Mouse (Mus musculus) spleen, adult 2 months (tissue): Measurements from ENCODE around the gene Col2a1. TPM values are rescaled to one million over a fixed set of nuclear protein-coding genes. Genes with fewer than 3 reads are reported as not detected.

Experiments used
- DNase-seq, 2 experiments: peaks; one replicate each; pipeline versions ENCODE4 v3.0.0 to v3.0.0-alpha.2; 2012 to 2021; ENCODE audit warnings: low spot score in 2 of 2, low read depth in 1 of 2
- H3K27ac ChIP-seq: fragments of 200-500 bp; 2 replicates; pipeline ENCODE4 v1.5.1; 2012; ENCODE audit warnings: low read length, inconsistent platforms; ENCODE audit not compliant: insufficient read depth
- H3K27me3 ChIP-seq: fragments of 200-500 bp; 2 replicates; pipeline ENCODE4 v1.6.1; 2012; ENCODE audit warnings: mild to moderate bottlenecking, moderate library complexity, low read length, inconsistent platforms; ENCODE audit not compliant: control insufficient read depth, insufficient read depth
- H3K36me3 ChIP-seq: fragments of 200-500 bp; 2 replicates; pipeline ENCODE4 v1.6.1; 2012; ENCODE audit warnings: mild to moderate bottlenecking, low read length, inconsistent platforms; ENCODE audit not compliant: control insufficient read depth, insufficient read depth
- H3K4me1 ChIP-seq: fragments of 200-500 bp; 2 replicates; pipeline ENCODE4 v1.6.1; 2011; ENCODE audit warnings: inconsistent platforms; ENCODE audit not compliant: control insufficient read depth, insufficient read depth, insufficient read length
- H3K4me3 ChIP-seq: fragments of 200-500 bp; 2 replicates; pipeline ENCODE4 v1.5.1; 2011; ENCODE audit warnings: mild to moderate bottlenecking, inconsistent platforms; ENCODE audit not compliant: insufficient read depth, insufficient read length; ENCODE audit errors: extremely low read depth
- CTCF ChIP-seq: fragments of 200-500 bp; IDR thresholded peaks from 2 replicates; pipeline ENCODE4 v1.5.1; 2011; ENCODE audit warnings: mild to moderate bottlenecking, inconsistent platforms; ENCODE audit not compliant: insufficient read depth, insufficient read length, insufficient replicate concordance; ENCODE audit errors: extremely low read depth
- POLR2A ChIP-seq: fragments of 200-500 bp; IDR thresholded peaks from 2 replicates; pipeline ENCODE4 v1.6.1; 2011; ENCODE audit warnings: low read depth, low read length, inconsistent platforms
- WGBS: fragments of 180-500 bp; shearing (Covaris S2); methylation state at CpG from one replicate; pipeline ENCODE4 v1.1.7; 2018; 5-methylcytosine and 5-hydroxymethylcytosine counted together
- polyA plus RNA-seq: library from polyadenylated mRNA; depleted of rRNA; stranded (reverse); fragments of >200 nt; gene quantifications from 2 replicates; pipeline ENCODE4 v1.2.3, GENCODE M21; 2012

Col2a1 gene
- polyA plus RNA-seq, 1 experiment = 0.02 TPM

DNA sequence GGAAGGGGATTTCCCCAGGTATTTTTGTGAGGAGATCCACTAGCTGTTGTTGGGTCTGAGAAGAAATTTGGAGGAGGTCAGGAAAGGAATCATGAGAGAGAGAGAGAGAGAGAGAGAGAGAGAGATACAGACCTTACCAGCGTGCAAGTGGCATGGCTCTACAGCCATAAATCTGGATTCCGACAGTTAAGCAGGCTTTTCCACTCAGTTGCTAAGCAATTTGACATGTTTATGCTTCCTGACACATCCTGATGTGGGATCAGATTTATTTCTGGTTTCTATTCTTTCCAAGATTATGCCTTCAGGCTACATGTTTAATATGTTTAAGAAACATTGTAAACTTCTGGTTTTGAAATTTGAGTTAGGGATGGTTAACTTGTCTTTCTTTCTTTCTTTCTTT lies 17.4 kb upstream of the Col2a1 start:
- Histone ChIP-seq H3K36me3 (no peaks in the 10 kb centered on the region), H3K27ac (no peak overlapping the region), H3K4me1 (no peaks in the 10 kb centered on the region), H3K27me3 (no peaks in the 10 kb centered on the region), H3K4me3 (no peak overlapping the region)
- TF ChIP-seq CTCF (no peak), POLR2A (no peak)
- WGBS = 66% methylated on average over 2 of the region's 2 CpGs
- DNase-seq = no peak

DNA sequence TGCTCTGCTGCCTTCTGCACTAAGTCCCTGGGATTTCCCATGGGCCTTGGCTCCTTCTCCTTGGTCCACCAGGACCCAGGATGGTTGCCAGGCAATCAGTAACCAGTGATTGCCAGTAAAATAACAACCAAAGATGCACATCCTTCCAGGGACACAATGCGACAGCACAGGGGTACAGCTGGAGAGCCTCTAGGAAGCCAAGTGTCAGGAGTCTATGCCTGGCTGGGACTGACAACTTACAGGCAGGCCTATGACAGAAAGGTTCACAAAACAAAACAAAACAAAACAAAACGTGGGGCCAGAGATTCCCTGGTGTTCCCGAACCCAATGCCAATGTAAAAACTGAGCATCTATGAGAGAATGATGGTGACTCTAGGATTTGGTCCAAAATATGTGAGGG lies 14.6 kb upstream of the Col2a1 start:
- DNase-seq = no peak
- Histone ChIP-seq H3K27ac (no peak overlapping the region), H3K27me3 (no peaks in the 10 kb centered on the region), H3K36me3 (no peaks in the 10 kb centered on the region), H3K4me3 (no peak overlapping the region), H3K4me1 (no peaks in the 10 kb centered on the region)
- no peak for TF ChIP-seq CTCF
- TF ChIP-seq POLR2A = no peak
- WGBS = 74% methylated on average over 3 of the region's 3 CpGs

DNA sequence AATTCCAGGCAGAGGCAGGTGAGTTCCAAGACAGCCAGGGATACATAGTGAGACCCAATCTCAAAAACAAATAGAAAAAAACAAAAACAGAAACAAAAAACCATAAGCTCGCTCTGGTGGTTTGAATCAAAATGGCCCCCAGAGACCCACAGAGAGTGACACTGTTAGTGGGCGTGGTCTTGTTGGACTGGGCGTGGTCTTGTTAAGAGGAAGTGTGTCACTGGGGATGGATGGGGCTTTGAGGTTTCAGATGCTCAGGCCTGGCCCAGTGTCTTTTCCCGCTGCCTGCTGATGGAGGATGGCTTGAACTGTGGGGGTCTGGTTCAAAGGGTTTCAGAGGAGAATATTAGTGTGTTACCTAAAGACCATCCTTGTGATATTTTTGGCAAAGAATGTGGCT lies 13.4 kb upstream of the Col2a1 start:
- Histone ChIP-seq H3K4me3 (no peak overlapping the region), H3K4me1 (no peaks in the 10 kb centered on the region), H3K27ac (no peak overlapping the region), H3K36me3 (no peaks in the 10 kb centered on the region), H3K27me3 (no peaks in the 10 kb centered on the region)
- no peak for TF ChIP-seq CTCF
- TF ChIP-seq POLR2A = no peak
- no peak for DNase-seq
- 70% methylated on average over 4 of the region's 4 CpGs for WGBS

DNA sequence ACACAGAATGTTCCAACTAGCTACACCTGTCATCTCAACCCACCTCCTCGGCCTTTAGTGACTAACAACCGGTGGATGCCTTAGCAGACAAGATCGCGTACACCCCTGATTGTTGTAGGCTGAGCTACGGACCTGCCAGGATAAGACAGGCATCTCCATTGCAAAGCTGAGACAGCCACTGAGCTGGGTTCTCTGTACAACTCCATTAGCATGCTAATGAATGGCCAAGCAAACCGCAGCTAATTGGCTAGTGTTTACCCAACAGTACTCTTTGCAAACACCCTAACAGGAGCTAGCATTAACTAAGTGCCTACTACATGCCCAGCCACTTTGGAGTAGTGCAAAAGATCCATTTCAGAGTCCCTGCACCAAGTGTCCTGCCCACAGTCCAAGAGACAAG lies 8.3 kb upstream of the Col2a1 start:
- no peaks in the 10 kb centered on the region for H3K36me3 ChIP-seq
- H3K27ac ChIP-seq = no peak overlapping the region
- TF ChIP-seq POLR2A (no peak), CTCF (no peak)
- no peak overlapping the region for H3K4me3 ChIP-seq
- DNase-seq = no peak
- H3K4me1 ChIP-seq = no peaks in the 10 kb centered on the region
- 0 out of 2 replicates have a peak, but pooled peaks cover 2% of the 10 kb centered on the region for H3K27me3 ChIP-seq
- WGBS = 84% methylated on average over 6 of the region's 6 CpGs

DNA sequence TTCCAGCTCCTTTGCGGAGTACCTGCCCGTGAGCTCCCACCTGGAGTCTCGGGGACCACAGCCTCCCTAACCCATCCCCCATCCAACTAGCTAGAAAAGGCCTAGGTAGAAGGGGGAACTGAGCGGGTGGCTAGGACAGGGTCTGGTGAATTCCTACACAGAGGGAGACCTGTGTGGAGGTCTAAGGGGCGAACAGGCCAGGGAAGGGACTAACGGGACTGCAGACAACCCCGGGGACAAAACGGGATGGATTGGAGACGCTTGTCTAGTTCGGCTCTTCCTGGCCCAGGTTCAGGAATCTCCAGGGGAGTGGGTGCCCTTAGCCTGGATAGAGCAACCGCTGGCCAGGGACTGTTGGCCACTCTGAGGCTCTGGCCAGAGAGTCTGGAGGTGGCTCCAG lies 686 bp upstream of the Col2a1 start:
- H3K4me3 ChIP-seq = no peak overlapping the region
- H3K27ac ChIP-seq = no peak overlapping the region
- no peak for TF ChIP-seq CTCF
- TF ChIP-seq POLR2A = no peak
- H3K4me1 ChIP-seq = no peaks in the 10 kb centered on the region; the same call in 1 of the 2 replicates
- 21% methylated on average over 11 of the region's 11 CpGs for WGBS
- H3K27me3 ChIP-seq = peaks cover 36% of the 10 kb centered on the region
- H3K36me3 ChIP-seq = no peaks in the 10 kb centered on the region
- DNase-seq = no peak

DNA sequence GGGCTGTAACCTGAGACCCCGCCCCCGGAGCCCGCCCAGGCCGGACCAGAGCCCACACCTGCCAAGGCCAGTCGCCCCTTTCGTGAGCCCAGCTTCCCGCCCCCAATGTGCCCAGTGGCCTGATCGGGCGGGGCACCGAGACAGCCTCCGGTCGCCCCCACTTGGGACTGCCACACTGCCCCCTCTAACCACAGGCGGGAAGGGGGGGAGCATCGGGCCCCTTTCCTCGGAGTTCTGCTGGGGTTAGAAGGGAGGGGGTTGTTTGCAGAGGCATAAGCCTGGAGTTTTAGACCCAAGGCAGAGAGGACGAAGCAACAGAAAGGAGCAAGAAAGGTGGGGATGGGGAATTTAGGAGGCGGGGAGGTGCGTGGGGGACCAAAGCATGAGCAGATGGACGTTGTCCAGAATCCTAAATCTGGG lies 255 bp upstream of the Col2a1 start:
- Histone ChIP-seq H3K27me3 (peaks cover 39% of the 10 kb centered on the region), H3K36me3 (no peaks in the 10 kb centered on the region), H3K4me1 (no peaks in the 10 kb centered on the region; the same call in 1 of the 2 replicates), H3K27ac (no peak overlapping the region), H3K4me3 (no peak overlapping the region)
- no peak for TF ChIP-seq POLR2A
- no peak for TF ChIP-seq CTCF
- no peak for DNase-seq
- 9% methylated on average over 16 of the region's 19 CpGs for WGBS

DNA sequence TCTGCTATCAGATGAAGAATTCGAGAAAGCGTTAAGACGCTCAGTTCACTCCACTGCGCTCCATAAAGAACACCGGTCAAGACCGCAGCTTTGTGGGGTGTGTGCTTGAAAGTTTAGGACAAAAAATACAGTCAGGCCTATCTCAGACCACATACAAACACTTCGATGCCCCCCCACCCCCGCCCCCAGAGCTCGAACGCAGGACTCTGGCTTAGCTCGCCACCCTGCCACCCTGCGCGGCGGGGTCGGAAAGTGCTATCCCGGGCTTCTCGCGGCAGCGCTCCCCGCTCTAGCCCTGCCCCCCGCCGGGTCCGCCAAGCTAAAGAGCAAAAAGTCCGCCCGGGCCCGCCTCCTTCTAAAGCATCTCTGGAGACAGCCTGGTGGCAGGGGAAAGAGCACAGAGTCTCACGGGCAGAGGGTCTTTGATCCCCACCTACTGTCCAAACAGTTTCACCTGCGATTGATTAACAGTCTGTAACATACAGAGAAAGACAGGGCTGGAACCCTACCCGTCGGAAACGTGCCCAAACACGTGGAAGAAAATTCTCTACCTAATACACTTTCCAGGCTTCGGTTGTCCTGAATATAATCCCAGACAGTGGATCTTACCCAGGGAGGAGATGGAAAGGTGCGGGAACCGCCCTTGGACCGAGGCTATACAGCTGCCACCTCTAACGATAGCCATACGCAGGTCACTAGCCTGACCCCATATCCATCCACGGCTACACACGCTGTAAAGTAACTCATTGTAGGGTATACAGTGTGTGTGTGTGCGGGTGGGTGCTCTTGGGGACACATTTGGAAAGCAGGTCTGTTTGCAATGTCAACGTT lies 1.3 kb downstream of the Col2a1 start:
- no peaks in the 10 kb centered on the region; the same call in 1 of the 2 replicates for H3K4me1 ChIP-seq

More for the DNA sequence above, 1.3 kb downstream of the Col2a1 start:
- WGBS = 2% methylated on average over 42 of the region's 42 CpGs
- TF ChIP-seq CTCF (no peak), POLR2A (no peak)
- DNase-seq = no peak
- no peak overlapping the region for H3K4me3 ChIP-seq
- peaks cover 38% of the 10 kb centered on the region for H3K27me3 ChIP-seq
- H3K36me3 ChIP-seq = no peaks in the 10 kb centered on the region
- no peak overlapping the region for H3K27ac ChIP-seq
